Mouse (Mus musculus): Measurements from ENCODE around the gene Nuak1. TPM values are rescaled to one million over a fixed set of nuclear protein-coding genes. Genes with fewer than 3 reads are reported as not detected.
A peak's percentile ranks its signal among the peaks of the same experiment; 100 is the strongest.

The Nuak1 gene
- total and polyA plus RNA-seq, 3 experiments, result 1.2 to 3.4 (median 1.6) TPM

GRCm38 (mm10) chr10:84437166-84438048 is 3.0 kb downstream of the Nuak1 start:
- Histone ChIP-seq H3K4me2 (ENCODE audit: insufficient read depth, low read depth, poor library complexity, severe bottlenecking) (peak overlapping the region; percentile 54), H3K9me3 (replicated peaks; ENCODE audit: low read length) (no peaks in the 10 kb centered on the region), H3K4me3 (replicated peaks in 1 of 3; ENCODE audit: low read depth in 2 of 3, low read length in 2 of 3, poor library complexity in 1 of 3) (no peak overlapping the region), H3K9ac (ENCODE audit: insufficient read depth, low read depth) (no peak overlapping the region), H3K4me1 (ENCODE audit: control insufficient read depth in 1 of 2, insufficient read depth in 2 of 2) (peaks cover 9 to 56% of the 10 kb centered on the region in 2 experiments; a peak in 3 of 4 replicates), H3K27ac (ENCODE audit: insufficient read depth, low read depth) (no peak overlapping the region), H3K36me3 (replicated peaks in 1 of 2; ENCODE audit: control insufficient read depth in 1 of 2, insufficient read depth in 1 of 2, low read length in 1 of 2) (peaks cover 0 to 33% of the 10 kb centered on the region in 2 experiments), H3K79me2 (replicated peaks; ENCODE audit: control insufficient read depth, extremely low read depth, insufficient read depth, poor library complexity, severe bottlenecking) (no peaks in the 10 kb centered on the region), H3K27me3 (replicated peaks) (no peaks in the 10 kb centered on the region)
- in situ Hi-C loops (cut with MboI; ENCODE audit: low pct_ligation_motif_present, low pct_unique_long_range_greater_than_20kb, low sequenced_read_pairs) (no loop called here), dilution Hi-C loops (cut with MboI; ENCODE audit: extremely low pct_ligation_motif_present, extremely low pct_unique_long_range_greater_than_20kb, low sequenced_read_pairs) (no loop called here)
- peak; percentile 64 for DNase-seq (ENCODE audit: extremely low read depth)
- TF ChIP-seq RCOR1 (conservative IDR thresholded peaks at IDR 0.05; ENCODE audit: low read depth, low read length) (0 out of 2 replicates have a peak, but pooled peaks have one; percentile 37), ETS1 (conservative IDR thresholded peaks at IDR 0.05; ENCODE audit: low read depth, low read length) (peak; percentile 16), NRF1 (IDR thresholded peaks at IDR 0.05; ENCODE audit: low read depth, low read length) (no peak), ZKSCAN1 (IDR thresholded peaks at IDR 0.05; ENCODE audit: borderline replicate concordance, low read depth, low read length) (no peak), BHLHE40 (IDR thresholded peaks at IDR 0.05; ENCODE audit: low read depth, low read length) (0 out of 2 replicates have a peak, but pooled peaks have one; percentile 14), EP300 (IDR thresholded peaks at IDR 0.05; ENCODE audit: low read length) (peak; percentile 30; the same call in 1 of the 2 replicates), TBP (conservative IDR thresholded peaks at IDR 0.05; ENCODE audit: low read depth, low read length) (no peak), NELFE (IDR thresholded peaks at IDR 0.05; ENCODE audit: low read depth, low read length) (0 out of 2 replicates have a peak, but pooled peaks have one; percentile 36), ZMIZ1 (IDR thresholded peaks at IDR 0.05; ENCODE audit: low read depth, low read length) (no peak)

DNA sequence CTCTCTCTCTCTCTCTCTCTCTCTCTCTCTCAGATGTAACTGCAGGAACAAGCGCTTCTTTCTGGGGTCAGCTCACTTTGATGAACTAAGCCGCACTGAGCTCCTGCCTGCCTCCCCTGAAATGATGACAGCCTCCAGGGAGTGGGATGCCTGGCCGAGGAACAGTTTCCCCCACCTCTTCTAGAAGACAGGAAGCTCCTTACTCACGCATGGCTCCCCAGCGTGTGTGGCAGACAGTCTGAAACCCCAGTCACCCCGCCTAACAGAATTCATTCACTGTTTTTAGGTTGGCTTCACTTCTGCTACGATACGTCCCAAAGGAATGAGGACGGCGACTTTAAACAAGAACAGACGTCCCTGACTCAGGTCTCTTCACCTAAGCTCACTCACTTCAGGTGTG is 4.5 kb downstream of the Nuak1 start:
- no peak overlapping the region for H3K9ac ChIP-seq (ENCODE audit: insufficient read depth, low read depth)
- dilution Hi-C loops (cut with MboI; ENCODE audit: extremely low pct_ligation_motif_present, extremely low pct_unique_long_range_greater_than_20kb, low sequenced_read_pairs) (no loop called here), in situ Hi-C loops (cut with MboI; ENCODE audit: low pct_ligation_motif_present, low pct_unique_long_range_greater_than_20kb, low sequenced_read_pairs) (no loop called here)
- peaks cover 0 to 45% of the 10 kb centered on the region in 2 experiments for H3K36me3 ChIP-seq (replicated peaks in 1 of 2; ENCODE audit: control insufficient read depth in 1 of 2, insufficient read depth in 1 of 2, low read length in 1 of 2)
- H3K9me3 ChIP-seq (replicated peaks; ENCODE audit: low read length), result no peaks in the 10 kb centered on the region
- H3K4me3 ChIP-seq (replicated peaks in 1 of 3; ENCODE audit: low read depth in 2 of 3, low read length in 2 of 3, poor library complexity in 1 of 3), result no peak overlapping the region
- H3K4me1 ChIP-seq (ENCODE audit: control insufficient read depth in 1 of 2, insufficient read depth in 2 of 2), result peaks cover 9 to 45% of the 10 kb centered on the region in 2 experiments; a peak in 3 of 4 replicates
- no peak for TF ChIP-seq HCFC1 (IDR thresholded peaks at IDR 0.05; ENCODE audit: low read depth, low read length)
- TF ChIP-seq BHLHE40 (IDR thresholded peaks at IDR 0.05; ENCODE audit: low read depth, low read length), result no peak
- no peak overlapping the region for H3K27ac ChIP-seq (ENCODE audit: insufficient read depth, low read depth)
- H3K79me2 ChIP-seq (replicated peaks; ENCODE audit: control insufficient read depth, extremely low read depth, insufficient read depth, poor library complexity, severe bottlenecking), result no peaks in the 10 kb centered on the region
- H3K27me3 ChIP-seq (replicated peaks), result no peaks in the 10 kb centered on the region
- H3K4me2 ChIP-seq (ENCODE audit: insufficient read depth, low read depth, poor library complexity, severe bottlenecking), result no peak overlapping the region
- peak; percentile 14 for DNase-seq (ENCODE audit: extremely low read depth)

All from CH12.LX (cell line).